9 mouse cellular contexts compared by ENCODE assay signal in genomic region chr2:154655878-154656414, GRCm38 (mm10). TPM values are rescaled to one million over a fixed set of nuclear protein-coding genes. Genes with fewer than 3 reads are reported as not detected.
A peak's percentile ranks its signal among the peaks of the same experiment; 100 is the strongest.
DNase-seq lines count a peak whose midpoint lies in the region; ATAC-seq and TF ChIP-seq lines count a peak whose summit lies in the region.
"Had no signal": no experiment of that assay in that cellular context is flagged by ENCODE, and none has a peak within 500 bp of the region (broad histone marks: within the 10 kb centered on the region; RNA-seq: fewer than 3 reads in every experiment).

No protein-coding gene starts in this region.

- H3ac ChIP-seq in myocyte (ENCODE audit: control insufficient read depth, insufficient read length), result no peak overlapping the region

- no peak for TF ChIP-seq CTCF in layer of hippocampus, adult 2 months (conservative IDR thresholded peaks at IDR 0.05)
- no peak for TF ChIP-seq CTCF in intestine, postnatal 0 days (IDR thresholded peaks at IDR 0.05; ENCODE audit: low read depth)
- TF ChIP-seq CTCF in thymus, adult 2 months (IDR thresholded peaks at IDR 0.05; ENCODE audit: borderline replicate concordance, control insufficient read depth, extremely low read depth, insufficient read depth, low read length, poor library complexity), result no peak

- H3K4me2 ChIP-seq in forebrain, embryonic 13.5 days, result peak overlapping the region; percentile 53; the same call in 1 of the 2 replicates
- H3K4me2 ChIP-seq in intestine, postnatal 0 days (replicated peaks; ENCODE audit: low read depth), result peak overlapping the region; percentile 48
- peak overlapping the region; percentile 61 for H3K4me2 ChIP-seq in myocyte (ENCODE audit: low read depth)

- ATAC-seq in forebrain, embryonic 13.5 days, result no peak
- ATAC-seq in intestine, postnatal 0 days, result no peak

- DNase-seq in layer of hippocampus, adult 2 months (ENCODE audit: low spot score in 2 of 2), result no peak
- no peak for DNase-seq in layer of hippocampus, adult 18-20 months (ENCODE audit: low spot score in 2 of 2)
- no peak for DNase-seq in layer of hippocampus, postnatal 36 days
- DNase-seq in ovary, adult 18-20 months (ENCODE audit: low spot score), result no peak
- no peak for DNase-seq in thymus, adult 2 months

- H3K27ac ChIP-seq in layer of hippocampus, adult 2 months, result peak overlapping the region; percentile 74
- no peak overlapping the region for H3K27ac ChIP-seq in forebrain, embryonic 13.5 days
- no peak overlapping the region for H3K27ac ChIP-seq in intestine, postnatal 0 days (ENCODE audit: low read depth, low read length)
- H3K27ac ChIP-seq in thymus, adult 2 months (ENCODE audit: control insufficient read depth, insufficient read depth, low read length), result no peak overlapping the region

- no peak for TF ChIP-seq POLR2A in myocyte (IDR thresholded peaks at IDR 0.05; ENCODE audit: insufficient read length, low read depth)
- TF ChIP-seq POLR2A in thymus, adult 2 months (IDR thresholded peaks at IDR 0.05; ENCODE audit: control insufficient read depth, extremely low read depth, insufficient read depth, low read length, poor library complexity), result no peak

- H3K27me3 ChIP-seq in forebrain, embryonic 13.5 days, result no peaks in the 10 kb centered on the region
- H3K27me3 ChIP-seq in intestine, postnatal 0 days (replicated peaks; ENCODE audit: control insufficient read depth, insufficient read depth, low read length), result no peaks in the 10 kb centered on the region
- no peaks in the 10 kb centered on the region for H3K27me3 ChIP-seq in myocyte (ENCODE audit: control insufficient read depth, insufficient read depth, insufficient read length)
- H3K27me3 ChIP-seq in thymus, adult 2 months (ENCODE audit: control insufficient read depth, insufficient read depth, low read length), result no peaks in the 10 kb centered on the region

- no peaks in the 10 kb centered on the region for H3K9me3 ChIP-seq in forebrain, embryonic 13.5 days (replicated peaks)
- no peaks in the 10 kb centered on the region for H3K9me3 ChIP-seq in intestine, postnatal 0 days (ENCODE audit: control insufficient read depth)

- 91% methylated on average over 2 of the region's 2 CpGs for WGBS in forebrain, embryonic 13.5 days
- 61% methylated on average over 2 of the region's 2 CpGs for WGBS in intestine, postnatal 0 days
- WGBS in thymus, adult 2 months, result 39% methylated on average over 2 of the region's 2 CpGs

- no peak overlapping the region for H3K9ac ChIP-seq in forebrain, embryonic 13.5 days
- no peak overlapping the region for H3K9ac ChIP-seq in intestine, postnatal 0 days (ENCODE audit: low read depth, low read length)

- H3K79me2 ChIP-seq in myocyte (ENCODE audit: control insufficient read depth, insufficient read depth), result peaks cover 39% of the 10 kb centered on the region

- H3K4me1 ChIP-seq in forebrain, embryonic 13.5 days, result peaks cover 27% of the 10 kb centered on the region
- peaks cover 4% of the 10 kb centered on the region; the same call in 1 of the 2 replicates for H3K4me1 ChIP-seq in intestine, postnatal 0 days (replicated peaks; ENCODE audit: control insufficient read depth, insufficient read depth, low read length)
- H3K4me1 ChIP-seq in thymus, adult 2 months (replicated peaks; ENCODE audit: control insufficient read depth, insufficient read depth, low read length), result peaks cover 19% of the 10 kb centered on the region

- peaks cover 8% of the 10 kb centered on the region for H3K36me3 ChIP-seq in forebrain, embryonic 13.5 days (ENCODE audit: poor library complexity, severe bottlenecking)
- H3K36me3 ChIP-seq in intestine, postnatal 0 days (ENCODE audit: control insufficient read depth, insufficient read depth), result 0 out of 2 replicates have a peak, but pooled peaks cover 5% of the 10 kb centered on the region
- peaks cover 1% of the 10 kb centered on the region for H3K36me3 ChIP-seq in myocyte (ENCODE audit: control insufficient read depth, insufficient read depth)
- H3K36me3 ChIP-seq in thymus, adult 2 months (ENCODE audit: control insufficient read depth, insufficient read depth, low read length), result no peaks in the 10 kb centered on the region

- H3K4me3 ChIP-seq in layer of hippocampus, adult 2 months, result no peak overlapping the region
- peak overlapping the region; percentile 90; the same call in 1 of the 2 replicates for H3K4me3 ChIP-seq in forebrain, embryonic 13.5 days
- no peak overlapping the region for H3K4me3 ChIP-seq in intestine, postnatal 0 days (ENCODE audit: low read depth, low read length)
- peak overlapping the region; percentile 97 for H3K4me3 ChIP-seq in myocyte
- no peak overlapping the region for H3K4me3 ChIP-seq in thymus, adult 2 months (ENCODE audit: control insufficient read depth, insufficient read depth, low read length)

TF ChIP-seq in myocyte, 11 proteins besides CTCF, POLR2A, EP300 and RAD21:
- TF ChIP-seq E2F4 (IDR thresholded peaks at IDR 0.05; ENCODE audit: insufficient read depth) (no peak), CEBPB (IDR thresholded peaks at IDR 0.05; ENCODE audit: insufficient read depth, poor library complexity, severe bottlenecking) (no peak), MAX (IDR thresholded peaks at IDR 0.05; ENCODE audit: low read depth) (no peak), SRF (IDR thresholded peaks at IDR 0.05; ENCODE audit: control insufficient read depth, insufficient read length, low read depth) (no peak), TCF12 (IDR thresholded peaks at IDR 0.05; ENCODE audit: insufficient read depth, poor library complexity, severe bottlenecking) (no peak)

RNA-seq across cellular contexts. Expression of gene Chmp4b, which starts 4.4 kb away (rescaled TPM):
- 100 to 1,000 TPM; 206 to 215 TPM for total RNA-seq in layer of hippocampus, adult 2 months (2021)
- total RNA-seq in layer of hippocampus, adult 18-20 months (2021), result 100 to 1,000 TPM; 222 to 223 TPM
- polyA plus RNA-seq in forebrain, embryonic 13.5 days (2015; fragmentation: Nextera tagmentation; extraction: Ambion mirVana), result 22.4 and 24.9 TPM in 2 replicates
- polyA plus RNA-seq in intestine, postnatal 0 days (2015; fragmentation: Nextera tagmentation; extraction: Ambion mirVana), result 60.8 and 62.4 TPM in 2 replicates
- 172 TPM for polyA plus RNA-seq in myocyte (2012; fragmentation: generic; extraction: Trizol)
- total RNA-seq in layer of hippocampus, postnatal 36 days (2021), result 100 to 1,000 TPM; 212 to 220 TPM
- polyA plus RNA-seq in thymus, adult 2 months (2012; rRNA removed), result 81.3 and 83.8 TPM in 2 replicates

RNA-seq across cellular contexts. Expression of gene 4930519P11Rik, which starts 42.7 kb away (rescaled TPM):
- not detected for total RNA-seq in layer of hippocampus, adult 2 months (2021)
- total RNA-seq in layer of hippocampus, adult 18-20 months (2021), result not detected
- 0.79 and 0.88 TPM in 2 replicates for polyA plus RNA-seq in forebrain, embryonic 13.5 days (2015; fragmentation: Nextera tagmentation; extraction: Ambion mirVana)
- polyA plus RNA-seq in intestine, postnatal 0 days (2015; fragmentation: Nextera tagmentation; extraction: Ambion mirVana), result 0.26 TPM in 1 of 2 replicates, not detected in the other
- polyA plus RNA-seq in myocyte (2012; fragmentation: generic; extraction: Trizol), result 0.47 TPM
- total RNA-seq in layer of hippocampus, postnatal 36 days (2021), result not detected
- 1.5 and 1.7 TPM in 2 replicates for polyA plus RNA-seq in thymus, adult 2 months (2012; rRNA removed)
- total RNA-seq: left cerebral cortex, postnatal 14 days had no signal

RNA-seq across cellular contexts. Expression of gene Zfp341, which starts 42.8 kb away (rescaled TPM):
- 10 to 100 TPM in 1 of 2 experiments, 1 to 10 TPM in 1; 9.1 to 10.8 TPM for total RNA-seq in layer of hippocampus, adult 2 months (2021)
- total RNA-seq in layer of hippocampus, adult 18-20 months (2021), result 10 to 100 TPM in 1 of 2 experiments, 1 to 10 TPM in 1; 9.4 to 10.6 TPM
- 1.5 and 2.0 TPM in 2 replicates for polyA plus RNA-seq in forebrain, embryonic 13.5 days (2015; fragmentation: Nextera tagmentation; extraction: Ambion mirVana)
- 0.17 and 0.44 TPM in 2 replicates for polyA plus RNA-seq in intestine, postnatal 0 days (2015; fragmentation: Nextera tagmentation; extraction: Ambion mirVana)
- 3.4 TPM for polyA plus RNA-seq in myocyte (2012; fragmentation: generic; extraction: Trizol)
- total RNA-seq in layer of hippocampus, postnatal 36 days (2021), result 10 to 100 TPM in 1 of 2 experiments, 1 to 10 TPM in 1; 9.2 to 10.1 TPM
- polyA plus RNA-seq in thymus, adult 2 months (2012; rRNA removed), result 10.6 and 10.8 TPM in 2 replicates

RNA-seq across cellular contexts. Expression of gene Pxmp4, which starts 52.4 kb away (rescaled TPM):
- 10 to 100 TPM; 10.7 to 13.7 TPM for total RNA-seq in layer of hippocampus, adult 2 months (2021)
- 10 to 100 TPM in 1 of 2 experiments, 1 to 10 TPM in 1; 10.0 to 10.8 TPM for total RNA-seq in layer of hippocampus, adult 18-20 months (2021)
- polyA plus RNA-seq in forebrain, embryonic 13.5 days (2015; fragmentation: Nextera tagmentation; extraction: Ambion mirVana), result 10.7 and 13.0 TPM in 2 replicates
- polyA plus RNA-seq in intestine, postnatal 0 days (2015; fragmentation: Nextera tagmentation; extraction: Ambion mirVana), result 62.5 and 66.6 TPM in 2 replicates
- polyA plus RNA-seq in myocyte (2012; fragmentation: generic; extraction: Trizol), result 12.5 TPM
- 10 to 100 TPM in 1 of 2 experiments, 1 to 10 TPM in 1; 10.0 to 10.5 TPM for total RNA-seq in layer of hippocampus, postnatal 36 days (2021)
- 70.7 and 71.7 TPM in 2 replicates for polyA plus RNA-seq in thymus, adult 2 months (2012; rRNA removed)

Comparison
In these comparisons a context has a peak if more than half of its experiments do, and no peak if none do; other contexts are left out.
1. H3K4me3 ChIP-seq: peak in forebrain, embryonic 13.5 days (single experiment) and myocyte (single experiment); none in layer of hippocampus, adult 2 months (single experiment), intestine, postnatal 0 days (single experiment) and thymus, adult 2 months (single experiment).
2. Peak in every context shown above with its lines, with median percentiles within 50 percentile points of each other: H3K4me2 ChIP-seq.